Mouse (Mus musculus) mesoderm, embryonic 11.5 days (tissue): ENCODE data around the gene Sh2d1b2.

Experiments used
- DNase-seq: peaks from one replicate; pipeline ENCODE4 v3.0.0-alpha.2; 2012; ENCODE audit warnings: low read depth, low spot score

The Sh2d1b2 gene

DNA sequence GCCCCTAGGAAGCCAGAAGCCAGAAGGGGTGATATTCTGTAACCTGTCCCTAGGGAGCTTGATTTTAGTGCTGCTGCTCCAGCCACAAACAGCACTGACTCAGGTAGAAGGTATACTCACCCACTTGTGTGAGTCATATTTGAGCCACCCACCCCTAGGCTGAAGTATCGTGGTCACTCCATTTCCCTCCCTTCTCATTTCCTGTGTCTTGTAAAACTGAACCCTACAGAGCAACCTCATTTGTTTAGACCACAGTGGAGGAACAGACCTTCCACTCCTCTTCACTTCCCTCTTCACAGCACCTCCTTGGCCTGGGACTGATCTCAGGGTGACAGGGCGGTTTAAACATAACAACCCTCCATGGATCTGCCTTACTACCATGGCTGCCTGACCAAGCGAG lies 44.5 kb downstream of the Sh2d1b2 start, which contains the start of gene Sh2d1b1:
Gene Sh2d1b1 (plus strand): TSS at position 305 of the 400 bp plus-strand sequence.
- no peak for DNase-seq

- DNase-seq = no peak
Observed at GRCm38 (mm10) chr1:170282415-170283129, 50.0 kb downstream of the Sh2d1b2 start.

DNA sequence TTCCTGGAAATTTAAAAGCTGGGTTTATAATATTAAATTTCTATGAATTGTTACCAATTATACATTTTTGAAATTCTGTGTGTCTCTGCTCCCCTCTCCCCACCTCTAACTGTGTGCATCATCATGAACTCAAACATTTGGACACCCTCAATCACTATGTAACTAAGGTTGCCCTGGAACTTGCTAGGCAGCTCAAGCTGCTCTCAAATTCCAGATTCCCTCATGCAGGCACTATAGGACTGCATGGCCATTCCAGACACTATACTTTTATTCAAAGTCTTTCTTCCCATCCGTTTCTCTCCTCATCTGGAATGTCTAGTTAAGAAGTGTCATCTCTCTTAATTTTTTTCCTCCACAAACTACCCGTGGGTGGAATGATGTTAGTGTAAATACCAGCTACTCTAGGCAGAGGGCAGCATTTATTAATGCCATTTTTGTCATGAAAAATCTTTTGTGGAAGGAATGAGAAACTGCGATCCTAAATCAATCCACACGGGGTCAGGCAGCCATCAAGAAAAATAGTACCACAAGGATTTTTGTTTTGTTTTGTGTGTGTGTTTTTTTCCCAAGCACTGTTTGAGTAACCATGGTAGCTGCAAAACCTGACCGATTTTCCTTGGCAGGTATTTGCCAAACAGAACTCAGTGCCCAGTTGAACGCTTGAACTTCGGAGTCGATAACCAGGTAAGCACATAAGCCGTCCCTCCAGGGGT lies 59.8 kb downstream of the Sh2d1b2 start:
- DNase-seq = peak; percentile 70

- no peak for DNase-seq
Observed at GRCm38 (mm10) chr1:170293257-170293656, 60.7 kb downstream of the Sh2d1b2 start.

DNA sequence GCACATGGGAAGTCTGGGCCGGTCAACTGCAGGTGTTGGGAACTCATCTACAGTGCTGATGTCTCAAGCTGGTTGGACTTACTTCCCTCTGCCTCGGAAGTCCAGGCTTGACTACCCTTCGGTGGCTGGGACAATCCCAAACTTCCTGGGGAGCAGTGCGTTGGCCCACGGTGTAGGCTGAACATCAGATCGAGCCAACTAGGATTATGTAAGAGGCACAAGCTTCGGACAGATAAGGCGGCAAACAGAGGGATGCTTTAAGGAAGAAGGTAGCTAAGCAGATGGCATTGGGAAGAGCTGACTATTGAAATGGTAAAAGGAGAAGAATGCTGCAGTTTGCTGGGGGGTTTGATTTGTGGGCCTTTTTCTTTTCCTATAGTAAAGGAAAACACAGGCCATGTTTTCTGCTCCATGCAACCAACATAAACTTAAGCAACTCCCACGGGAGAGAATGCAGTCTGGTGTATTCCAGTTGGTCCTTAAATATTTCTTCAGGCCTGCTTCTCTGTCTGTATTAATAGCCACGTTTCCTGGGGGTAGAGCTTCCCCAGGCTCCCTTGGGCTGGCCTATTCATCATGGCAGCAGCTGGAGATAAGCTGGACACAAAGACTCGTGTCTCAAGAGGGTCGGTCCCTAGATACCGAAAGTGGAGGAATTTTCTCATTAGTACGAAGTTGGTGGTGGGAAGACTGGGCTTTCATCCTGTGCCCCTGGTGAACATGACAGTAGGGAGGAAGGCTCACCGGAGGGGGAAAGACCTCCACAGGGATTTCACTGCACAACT lies 62.4 kb downstream of the Sh2d1b2 start:
- DNase-seq = peak; percentile 5

- no peak for DNase-seq
Observed at GRCm38 (mm10) chr1:170299496-170299895, 66.9 kb downstream of the Sh2d1b2 start.

DNA sequence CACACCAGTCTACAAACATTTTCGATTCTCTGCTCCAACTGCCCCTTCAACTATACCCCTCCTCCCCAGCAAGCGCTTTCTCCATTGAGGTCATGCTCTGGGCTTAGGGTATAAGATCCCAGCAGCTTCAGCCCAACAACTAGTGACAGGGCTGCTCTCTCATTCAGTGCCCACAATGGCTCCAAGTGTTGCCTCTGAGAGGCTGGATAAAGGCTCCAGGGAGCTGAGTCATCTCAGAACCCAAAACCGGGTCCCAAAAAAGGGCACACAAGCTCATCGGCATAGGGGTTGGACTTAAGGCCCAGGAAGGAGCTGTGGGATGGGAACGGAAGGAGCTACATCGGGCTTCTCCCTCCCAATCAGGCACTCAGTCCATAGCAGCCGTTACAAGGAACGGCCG lies 69.1 kb downstream of the Sh2d1b2 start:
- no peak for DNase-seq

DNA sequence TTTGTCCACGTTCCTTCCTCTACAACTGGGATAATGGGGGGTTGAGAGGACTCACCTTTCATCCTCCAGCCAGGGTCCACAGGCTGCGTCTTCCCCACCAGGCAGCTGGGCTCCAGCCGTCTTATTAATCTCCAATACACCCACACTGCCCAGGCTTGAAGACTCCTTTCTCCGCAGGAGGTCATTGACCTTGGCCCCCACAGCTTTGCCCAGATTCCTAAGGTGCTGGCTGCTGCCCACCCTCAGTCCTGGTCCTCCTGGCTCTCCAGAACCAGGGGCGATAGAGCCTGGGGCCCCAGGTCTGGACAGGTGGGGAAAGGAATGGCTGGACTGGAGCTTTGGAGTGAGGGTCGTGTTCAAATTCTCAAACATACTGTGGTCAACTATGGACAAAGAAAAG lies 69.9 kb downstream of the Sh2d1b2 start:
- DNase-seq = no peak

GRCm38 (mm10) chr1:170303103-170303502 lies 70.6 kb downstream of the Sh2d1b2 start:
- DNase-seq = peak; percentile 12
